Mouse (Mus musculus) kidney, postnatal 0 days (tissue): ENCODE results near the gene Crabp2. TPM values are rescaled to one million over a fixed set of nuclear protein-coding genes. Genes with fewer than 3 reads are reported as not detected.

Source experiments
- ATAC-seq: fragments of 200-750 bp; cut with Nextera tagmentation; replicated peaks from 2 replicates; pipeline ENCODE4 v1.8.0; 2017; ENCODE audit warnings: low read depth, moderate number of reproducible peaks, moderate TSS enrichment, moderate library complexity; ENCODE audit not compliant: low FRiP score
- DNase-seq: peaks from one replicate; pipeline ENCODE4 v3.0.0-alpha.2; 2016; ENCODE audit warnings: low spot score
- H3K27ac ChIP-seq: fragments of 300-500 bp; sonication (generic); 2 replicates; pipeline ENCODE4 v1.5.1; 2014; ENCODE audit warnings: mild to moderate bottlenecking
- H3K27me3 ChIP-seq: fragments of 300-500 bp; sonication (generic); 2 replicates; pipeline ENCODE4 v1.6.1; 2014; ENCODE audit warnings: low read length, mixed read lengths; ENCODE audit not compliant: insufficient read depth
- H3K36me3 ChIP-seq: fragments of 300-500 bp; sonication (generic); 2 replicates; pipeline ENCODE4 v1.6.1; 2014; ENCODE audit warnings: low read length, mixed read lengths; ENCODE audit not compliant: insufficient read depth
- H3K4me1 ChIP-seq: fragments of 300-500 bp; sonication (generic); replicated peaks from 2 replicates; pipeline ENCODE4 v1.6.1; 2014; ENCODE audit warnings: antibody characterized with exemption, low read length, mixed read lengths; ENCODE audit not compliant: insufficient read depth
- H3K4me2 ChIP-seq: fragments of 300-500 bp; sonication (generic); 2 replicates; pipeline ENCODE4 v1.6.1; 2014; ENCODE audit warnings: mild to moderate bottlenecking, low read length, moderate library complexity, mixed read lengths
- H3K4me3 ChIP-seq: fragments of 300-500 bp; sonication (generic); replicated peaks from 2 replicates; pipeline ENCODE4 v1.5.1; 2014; ENCODE audit warnings: low read depth, low read length
- H3K9ac ChIP-seq: fragments of 300-500 bp; sonication (generic); 2 replicates; pipeline ENCODE4 v1.6.1; 2014; ENCODE audit warnings: low read depth, low read length
- H3K9me3 ChIP-seq: fragments of 300-500 bp; sonication (generic); replicated peaks from 2 replicates; pipeline ENCODE4 v1.6.1; 2016; ENCODE audit warnings: low read length, inconsistent platforms, mixed read lengths
- CTCF ChIP-seq: IDR thresholded peaks from 2 replicates; pipeline ENCODE4 v1.5.1; 2016; ENCODE audit warnings: antibody characterized with exemption, low read depth, mild to moderate bottlenecking, moderate library complexity
- WGBS: fragments of 180-500 bp; shearing (Covaris S2); extraction: QIAGEN DNeasy Blood & Tissue Kit; methylation state at CpG from one replicate; pipeline ENCODE4 v1.1.7; 2014; 5-methylcytosine and 5-hydroxymethylcytosine counted together
- polyA plus RNA-seq: library from polyadenylated mRNA; unstranded; fragments of >200 nt; fragmentation: Nextera tagmentation; extraction: Ambion mirVana; gene quantifications from 2 replicates; pipeline ENCODE4 v1.2.1, GENCODE M21; 2015

Crabp2 gene
- polyA plus RNA-seq, 1 experiment from 2014 or later: 20.9 TPM

GRCm38 (mm10) chr3:87949955-87950515, 1.6 kb downstream of the Crabp2 start:
- H3K9ac ChIP-seq: no peak overlapping the region
- 0 out of 2 replicates have a peak overlapping the region, but pooled peaks have one; percentile 1 for H3K4me3 ChIP-seq
- no peak overlapping the region for H3K27ac ChIP-seq
- ATAC-seq (no peak), DNase-seq (no peak)
- peaks cover 32% of the 10 kb centered on the region for H3K4me1 ChIP-seq
- H3K36me3 ChIP-seq: no peaks in the 10 kb centered on the region
- H3K4me2 ChIP-seq: peak overlapping the region; percentile 64
- WGBS: 15% methylated on average over 13 of the region's 13 CpGs
- TF ChIP-seq CTCF: no peak
- no peaks in the 10 kb centered on the region for H3K9me3 ChIP-seq
- H3K27me3 ChIP-seq: no peaks in the 10 kb centered on the region

GRCm38 (mm10) chr3:87951946-87952345, 3.5 kb downstream of the Crabp2 start:
- no peaks in the 10 kb centered on the region for H3K27me3 ChIP-seq
- TF ChIP-seq CTCF: no peak
- peak overlapping the region; percentile 17; the same call in 1 of the 2 replicates for H3K4me3 ChIP-seq
- H3K4me2 ChIP-seq: peak overlapping the region; percentile 56
- H3K9me3 ChIP-seq: no peaks in the 10 kb centered on the region
- H3K4me1 ChIP-seq: peaks cover 27% of the 10 kb centered on the region
- no peaks in the 10 kb centered on the region for H3K36me3 ChIP-seq
- ATAC-seq: no peak
- no peak for DNase-seq
- 23% methylated on average over 12 of the region's 12 CpGs for WGBS
- no peak overlapping the region; the same call in 1 of the 2 replicates for H3K9ac ChIP-seq
- H3K27ac ChIP-seq: peak overlapping the region; percentile 57

- Histone ChIP-seq H3K9ac (no peak overlapping the region; the same call in 1 of the 2 replicates), H3K27ac (peak overlapping the region; percentile 57; the same call in 1 of the 2 replicates), H3K4me3 (0 out of 2 replicates have a peak overlapping the region, but pooled peaks have one; percentile 17), H3K4me1 (peaks cover 22% of the 10 kb centered on the region), H3K36me3 (no peaks in the 10 kb centered on the region), H3K9me3 (no peaks in the 10 kb centered on the region), H3K4me2 (peak overlapping the region; percentile 56), H3K27me3 (no peaks in the 10 kb centered on the region)
- no peak for TF ChIP-seq CTCF
- DNase-seq (peak; percentile 91), ATAC-seq (peak; percentile 54)
- 3% methylated on average over 5 of the region's 5 CpGs for WGBS
Measured at GRCm38 (mm10) chr3:87952440-87952839, 4.0 kb downstream of the Crabp2 start.

- Histone ChIP-seq H3K9me3 (no peaks in the 10 kb centered on the region), H3K27ac (peak overlapping the region; percentile 68), H3K4me3 (no peak overlapping the region), H3K4me1 (no peaks in the 10 kb centered on the region; the same call in 1 of the 2 replicates), H3K27me3 (no peaks in the 10 kb centered on the region), H3K4me2 (no peak overlapping the region), H3K36me3 (no peaks in the 10 kb centered on the region), H3K9ac (no peak overlapping the region)
- no peak for ATAC-seq
- TF ChIP-seq CTCF: no peak
- DNase-seq: no peak
- 5% methylated on average over 1 of the region's 1 CpGs for WGBS
Measured at GRCm38 (mm10) chr3:87958056-87958455, 9.6 kb downstream of the Crabp2 start.

- no peak overlapping the region for H3K4me2 ChIP-seq
- no peaks in the 10 kb centered on the region for H3K36me3 ChIP-seq
- peak overlapping the region; percentile 68 for H3K27ac ChIP-seq
- no peaks in the 10 kb centered on the region for H3K27me3 ChIP-seq
- H3K9me3 ChIP-seq: no peaks in the 10 kb centered on the region
- WGBS: 19% methylated on average over 4 of the region's 4 CpGs
- no peak for DNase-seq
- H3K4me1 ChIP-seq: no peaks in the 10 kb centered on the region; the same call in 1 of the 2 replicates
- no peak overlapping the region for H3K4me3 ChIP-seq
- no peak overlapping the region for H3K9ac ChIP-seq
- ATAC-seq: no peak
- no peak for TF ChIP-seq CTCF
Measured at GRCm38 (mm10) chr3:87958476-87958875, 10.0 kb downstream of the Crabp2 start.

GRCm38 (mm10) chr3:87958967-87959366, 10.5 kb downstream of the Crabp2 start:
- H3K4me3 ChIP-seq: no peak overlapping the region
- ATAC-seq: no peak
- DNase-seq: no peak
- peak overlapping the region; percentile 68; the same call in 1 of the 2 replicates for H3K27ac ChIP-seq
- H3K36me3 ChIP-seq: no peaks in the 10 kb centered on the region
- no peak overlapping the region for H3K4me2 ChIP-seq
- 39% methylated on average over 1 of the region's 1 CpGs for WGBS
- TF ChIP-seq CTCF: no peak
- H3K9ac ChIP-seq: no peak overlapping the region
- no peaks in the 10 kb centered on the region; the same call in 1 of the 2 replicates for H3K4me1 ChIP-seq
- no peaks in the 10 kb centered on the region for H3K27me3 ChIP-seq
- H3K9me3 ChIP-seq: no peaks in the 10 kb centered on the region
